Mouse (Mus musculus) embryonic facial prominence, embryonic 10.5 days (tissue): ENCODE measurements at regions not wholly inside any gene's neighbourhood (a gene's known extent, or its start where the extent isn't known, plus 50 kb on each side); places are given as distances from the start of the nearest gene placed in this dataset.

Experiments used
- DNase-seq: peaks from one replicate; pipeline ENCODE4 v3.0.0-alpha.2; 2017; ENCODE audit warnings: low spot score
- H3K27ac ChIP-seq: fragments of 300-500 bp; sonication (generic); replicated peaks from 2 replicates; pipeline ENCODE4 v1.5.1; 2016; ENCODE audit warnings: mild to moderate bottlenecking
- H3K27me3 ChIP-seq: fragments of 300-500 bp; sonication (generic); replicated peaks from 2 replicates; pipeline ENCODE4 v1.6.1; 2016; ENCODE audit warnings: low read depth, mild to moderate bottlenecking; ENCODE audit not compliant: poor library complexity, severe bottlenecking
- H3K36me3 ChIP-seq: fragments of 300-500 bp; sonication (generic); replicated peaks from 2 replicates; pipeline ENCODE4 v1.6.1; 2016; ENCODE audit warnings: mild to moderate bottlenecking, moderate library complexity
- H3K4me1 ChIP-seq: fragments of 300-500 bp; sonication (generic); 2 replicates; pipeline ENCODE4 v1.6.1; 2016
- H3K4me3 ChIP-seq: fragments of 300-500 bp; sonication (generic); 2 replicates; pipeline ENCODE4 v1.5.1; 2016; ENCODE audit warnings: mild to moderate bottlenecking, moderate library complexity
- H3K9me3 ChIP-seq: fragments of 300-500 bp; sonication (generic); 2 replicates; pipeline ENCODE4 v1.6.1; 2016; ENCODE audit warnings: mild to moderate bottlenecking
- WGBS: fragments of 180-500 bp; shearing (Covaris S2); methylation state at CpG from one replicate; pipeline ENCODE4 v1.1.7; 2016; 5-methylcytosine and 5-hydroxymethylcytosine counted together

- H3K9me3 ChIP-seq: no peaks in the 10 kb centered on the region
- H3K27me3 ChIP-seq: no peaks in the 10 kb centered on the region
- H3K27ac ChIP-seq: no peak overlapping the region
- H3K4me3 ChIP-seq: no peak overlapping the region
- H3K36me3 ChIP-seq: no peaks in the 10 kb centered on the region; the same call in 1 of the 2 replicates
- DNase-seq: no peak
- H3K4me1 ChIP-seq: peaks cover 34% of the 10 kb centered on the region
- 73% methylated on average over 3 of the region's 3 CpGs for WGBS
Observed at GRCm38 (mm10) chr9:41451738-41452137, 290.2 kb upstream of the Ubash3b start.

DNA sequence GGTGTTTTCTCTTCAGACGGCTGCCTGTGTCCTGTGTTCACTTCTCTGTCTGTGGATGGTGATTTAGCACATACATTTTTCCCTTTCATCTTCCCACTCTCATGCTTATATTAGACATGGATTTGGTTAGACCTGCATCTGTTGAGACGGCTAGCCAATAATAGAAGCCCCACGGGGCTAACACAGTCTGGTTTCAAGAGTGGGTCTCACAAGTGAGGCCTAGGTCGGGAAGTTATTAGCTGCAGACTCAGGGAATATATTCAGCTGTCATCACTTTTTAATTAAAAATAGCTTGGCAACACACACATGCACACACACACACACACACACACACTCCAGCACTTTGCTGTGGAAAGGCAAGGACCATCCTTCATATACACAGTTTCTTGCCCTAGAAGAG is 287.7 kb upstream of the Ubash3b start:
- 75% methylated on average over 4 of the region's 4 CpGs for WGBS
- H3K9me3 ChIP-seq: no peaks in the 10 kb centered on the region
- peaks cover 40% of the 10 kb centered on the region for H3K4me1 ChIP-seq
- H3K27ac ChIP-seq: 0 out of 2 replicates have a peak overlapping the region, but pooled peaks have one; percentile 20
- no peaks in the 10 kb centered on the region for H3K36me3 ChIP-seq
- H3K27me3 ChIP-seq: no peaks in the 10 kb centered on the region
- no peak overlapping the region for H3K4me3 ChIP-seq
- no peak for DNase-seq

DNA sequence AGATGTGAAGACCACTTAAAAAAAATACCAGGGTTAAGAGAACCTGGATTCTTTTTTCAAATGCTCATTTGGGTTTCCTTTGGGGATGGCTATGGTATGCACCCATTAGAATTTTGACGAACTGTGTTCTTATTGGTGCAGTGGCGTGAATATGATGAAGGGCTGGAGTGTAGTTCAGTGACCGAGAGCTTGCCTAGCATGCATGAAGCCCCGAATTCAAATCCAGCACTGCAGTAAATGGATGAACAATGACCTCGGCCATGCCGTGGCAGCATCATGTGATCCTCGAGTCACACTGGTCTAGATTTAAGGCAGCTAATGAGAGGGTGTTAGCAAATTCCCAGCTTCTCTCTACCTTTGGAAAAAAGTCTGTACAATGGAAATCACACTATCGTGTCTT is 286.4 kb upstream of the Ubash3b start:
- WGBS: 85% methylated on average over 8 of the region's 8 CpGs
- Histone ChIP-seq H3K27ac (peak overlapping the region; percentile 90), H3K36me3 (peaks cover under 1% of the 10 kb centered on the region; the same call in 1 of the 2 replicates), H3K4me1 (peaks cover 40% of the 10 kb centered on the region), H3K9me3 (no peaks in the 10 kb centered on the region), H3K4me3 (no peak overlapping the region), H3K27me3 (no peaks in the 10 kb centered on the region)
- no peak for DNase-seq

DNA sequence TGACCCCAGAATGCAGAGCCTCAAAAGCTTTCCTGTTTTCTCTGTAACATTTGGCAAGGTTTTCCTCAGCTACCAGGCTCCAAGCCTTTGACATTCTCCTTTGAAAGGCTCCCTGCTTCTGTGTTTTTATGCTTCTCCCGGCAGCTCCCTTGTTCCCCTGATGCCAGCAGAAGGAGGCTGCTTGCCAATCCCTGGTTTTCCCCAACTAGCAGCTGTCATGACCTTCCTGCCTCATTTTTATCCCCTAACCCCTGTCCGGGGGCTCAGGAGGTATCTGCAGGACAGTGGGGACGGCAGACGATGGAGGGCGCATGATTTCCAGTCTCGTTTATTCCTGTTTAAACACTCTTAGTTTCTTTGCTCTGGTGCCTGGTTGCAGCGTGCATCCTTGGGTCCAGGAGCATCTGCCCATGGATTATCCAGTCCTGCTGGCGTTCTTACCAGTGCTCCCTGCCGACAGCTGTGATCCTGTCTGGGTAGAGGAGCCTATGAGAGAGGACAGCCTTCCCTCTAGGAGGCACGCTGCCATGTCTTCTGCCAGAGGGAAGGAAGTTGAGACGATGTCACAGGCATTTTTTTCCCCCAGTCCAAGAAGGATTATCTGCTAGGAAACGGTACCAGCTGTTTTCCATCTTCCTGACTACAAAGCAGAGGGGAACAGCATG is 285.8 kb upstream of the Ubash3b start:
- DNase-seq: peak; percentile 54
- Histone ChIP-seq H3K4me3 (peak overlapping the region; percentile 30; the same call in 1 of the 2 replicates), H3K27ac (peak overlapping the region; percentile 90), H3K36me3 (peaks cover 3% of the 10 kb centered on the region; the same call in 1 of the 2 replicates), H3K27me3 (no peaks in the 10 kb centered on the region), H3K9me3 (no peaks in the 10 kb centered on the region), H3K4me1 (peaks cover 40% of the 10 kb centered on the region)
- WGBS: 29% methylated on average over 12 of the region's 12 CpGs

DNA sequence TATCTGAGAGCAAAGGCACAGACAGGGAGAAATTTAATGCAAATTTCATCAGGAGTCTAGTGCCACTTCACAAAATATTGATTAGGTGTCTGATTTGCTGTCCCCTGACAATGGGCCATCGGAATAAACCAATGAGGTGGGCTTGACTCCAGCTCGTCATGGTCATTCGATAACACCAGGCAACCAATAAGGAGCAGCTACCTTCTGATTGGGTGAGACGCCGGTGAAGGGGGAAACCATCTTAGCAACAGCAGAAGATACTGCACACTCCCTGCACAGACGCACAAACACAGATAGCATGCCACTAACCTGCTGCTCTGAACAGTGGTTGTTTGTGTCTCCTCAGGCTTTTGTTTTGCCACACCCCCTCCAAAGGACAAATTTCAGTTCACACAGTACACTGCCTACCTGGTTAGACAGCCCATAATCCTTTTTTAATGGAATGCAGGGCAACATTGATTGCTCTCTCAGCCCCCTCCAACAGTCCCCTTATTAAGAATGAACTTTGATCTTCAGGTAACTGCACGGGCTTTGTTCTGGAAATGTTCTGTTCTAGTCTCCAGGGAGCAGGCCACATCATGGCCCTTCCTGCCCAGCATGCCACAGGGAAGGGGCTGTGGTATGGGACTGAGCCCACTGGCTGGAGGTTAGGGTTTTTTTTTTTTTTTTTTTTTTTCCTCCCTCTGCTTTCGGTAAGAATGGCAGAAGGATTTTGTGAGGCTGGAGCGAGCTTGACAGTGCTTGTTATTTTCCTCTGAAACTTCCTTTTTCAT is 285.1 kb upstream of the Ubash3b start:
- Histone ChIP-seq H3K9me3 (no peaks in the 10 kb centered on the region), H3K4me3 (no peak overlapping the region), H3K27me3 (no peaks in the 10 kb centered on the region), H3K27ac (peak overlapping the region; percentile 90), H3K4me1 (peaks cover 36% of the 10 kb centered on the region), H3K36me3 (peaks cover 3% of the 10 kb centered on the region; the same call in 1 of the 2 replicates)
- 65% methylated on average over 9 of the region's 9 CpGs for WGBS
- peak; percentile 29 for DNase-seq

- WGBS: 91% methylated on average over 3 of the region's 3 CpGs
- DNase-seq: no peak
- H3K27ac ChIP-seq: no peak overlapping the region
- H3K4me3 ChIP-seq: no peak overlapping the region
- H3K27me3 ChIP-seq: no peaks in the 10 kb centered on the region
- peaks cover 13% of the 10 kb centered on the region for H3K4me1 ChIP-seq
- peaks cover 26% of the 10 kb centered on the region for H3K36me3 ChIP-seq
- peaks cover 17% of the 10 kb centered on the region for H3K9me3 ChIP-seq
Observed at GRCm38 (mm10) chr9:41442418-41442817, 280.9 kb upstream of the Ubash3b start.

DNA sequence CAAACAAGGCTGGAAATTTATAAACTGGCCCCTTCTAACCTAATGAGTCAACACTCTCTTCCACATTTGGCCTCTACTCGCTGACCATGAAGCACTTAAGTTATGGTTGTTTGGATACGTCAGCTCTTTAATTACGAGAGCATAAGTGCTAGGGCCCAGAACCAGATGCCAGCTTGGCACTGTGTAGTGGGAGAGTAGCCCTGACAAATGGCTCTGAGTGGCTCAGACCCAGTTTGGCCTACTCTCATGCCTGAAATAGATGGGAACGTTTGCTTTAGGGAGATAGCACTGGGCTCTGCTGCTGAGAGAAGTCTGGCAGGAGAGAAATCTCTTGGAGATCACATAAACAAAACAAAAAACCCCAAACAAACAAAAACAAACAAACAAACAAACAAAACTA is 278.5 kb upstream of the Ubash3b start:
- Histone ChIP-seq H3K27ac (no peak overlapping the region), H3K36me3 (peaks cover 34% of the 10 kb centered on the region), H3K4me3 (no peak overlapping the region), H3K9me3 (peaks cover 22% of the 10 kb centered on the region), H3K4me1 (no peaks in the 10 kb centered on the region), H3K27me3 (no peaks in the 10 kb centered on the region)
- 89% methylated on average over 4 of the region's 4 CpGs for WGBS
- no peak for DNase-seq

DNA sequence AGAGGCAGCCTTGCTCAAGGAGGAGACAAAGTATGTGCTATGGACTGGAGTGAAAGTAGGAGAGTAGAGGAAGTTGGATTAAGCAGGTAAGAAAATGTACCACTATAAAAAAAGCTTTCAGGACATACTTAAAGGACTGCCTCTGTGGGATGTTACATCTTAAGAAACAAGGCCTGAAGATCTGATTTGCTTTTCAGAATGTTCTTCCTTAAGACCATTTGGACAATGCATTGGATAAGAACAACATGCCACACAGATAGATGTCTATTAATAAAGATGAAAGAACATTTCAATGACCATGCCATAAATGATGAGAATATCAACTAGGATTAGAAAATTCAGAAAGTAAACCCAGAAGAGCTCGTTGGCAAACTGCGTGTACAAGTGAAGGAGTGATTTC is 276.6 kb upstream of the Ubash3b start:
- no peak for DNase-seq
- 98% methylated on average over 2 of the region's 2 CpGs for WGBS
- peaks cover 34% of the 10 kb centered on the region for H3K36me3 ChIP-seq

GRCm38 (mm10) chr9:41430391-41431343 is 269.2 kb upstream of the Ubash3b start:
- Histone ChIP-seq H3K4me3 (no peak overlapping the region), H3K9me3 (no peaks in the 10 kb centered on the region), H3K27me3 (no peaks in the 10 kb centered on the region), H3K27ac (peak overlapping the region; percentile 24; the same call in 1 of the 2 replicates), H3K36me3 (0 out of 2 replicates have a peak, but pooled peaks cover 2% of the 10 kb centered on the region), H3K4me1 (peaks cover 11% of the 10 kb centered on the region)
- no peak for DNase-seq
- 68% methylated on average over 16 of the region's 16 CpGs for WGBS

More for the DNA sequence above, 276.6 kb upstream of the Ubash3b start:
- Histone ChIP-seq H3K27ac (no peak overlapping the region), H3K9me3 (peaks cover 22% of the 10 kb centered on the region), H3K4me1 (no peaks in the 10 kb centered on the region), H3K27me3 (no peaks in the 10 kb centered on the region), H3K4me3 (no peak overlapping the region)

- H3K9me3 ChIP-seq: no peaks in the 10 kb centered on the region
- H3K27me3 ChIP-seq: no peaks in the 10 kb centered on the region
- no peak overlapping the region for H3K4me3 ChIP-seq
- H3K36me3 ChIP-seq: 0 out of 2 replicates have a peak, but pooled peaks cover 2% of the 10 kb centered on the region
- H3K4me1 ChIP-seq: peaks cover 11% of the 10 kb centered on the region
- no peak overlapping the region for H3K27ac ChIP-seq
- no peak for DNase-seq
- WGBS: 76% methylated on average over 10 of the region's 10 CpGs
Observed at GRCm38 (mm10) chr9:41429711-41430390, 268.4 kb upstream of the Ubash3b start.

DNA sequence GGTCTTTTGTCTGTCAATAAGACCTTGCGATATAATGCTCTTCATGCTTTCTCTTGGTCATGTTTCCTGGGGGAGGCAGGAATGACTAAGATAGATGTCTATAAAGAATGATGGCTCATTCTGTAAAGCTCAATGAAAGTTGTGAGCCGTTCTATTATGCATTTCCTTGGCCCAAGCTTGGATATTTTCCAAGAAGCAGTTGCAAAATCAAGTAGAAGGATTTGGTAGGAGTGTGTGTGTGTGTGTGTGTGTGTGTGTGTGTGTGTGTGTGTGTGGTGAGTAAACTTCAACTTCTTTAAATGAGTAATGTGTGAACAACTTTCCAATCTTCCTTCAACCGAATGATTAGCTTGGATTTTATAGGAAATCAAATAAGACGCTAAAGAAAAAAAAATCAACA is 267.7 kb upstream of the Ubash3b start:
- Histone ChIP-seq H3K4me1 (peaks cover 11% of the 10 kb centered on the region), H3K9me3 (no peaks in the 10 kb centered on the region), H3K36me3 (0 out of 2 replicates have a peak, but pooled peaks cover 2% of the 10 kb centered on the region), H3K27ac (no peak overlapping the region), H3K27me3 (no peaks in the 10 kb centered on the region), H3K4me3 (no peak overlapping the region)
- WGBS: 93% methylated on average over 4 of the region's 4 CpGs
- no peak for DNase-seq

DNA sequence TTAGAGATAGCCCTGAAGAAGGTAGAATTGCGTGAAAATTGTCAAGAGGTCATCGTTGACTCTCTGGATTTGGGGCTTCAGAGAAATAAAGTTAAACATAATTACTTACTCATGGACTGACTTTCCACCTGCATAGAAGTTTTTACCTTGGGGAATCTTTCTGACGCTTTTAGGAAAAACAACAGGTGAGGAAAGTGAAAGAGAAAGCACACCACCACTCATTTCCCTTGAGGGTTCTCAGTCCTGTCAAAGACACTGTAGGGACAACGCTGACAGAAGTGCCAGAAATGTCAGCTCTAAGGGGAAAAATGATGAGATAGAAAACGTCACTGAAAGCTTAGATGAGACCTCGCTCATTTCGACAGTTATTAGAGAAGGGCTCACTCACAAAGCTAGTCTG is 265.2 kb upstream of the Ubash3b start:
- no peak overlapping the region for H3K4me3 ChIP-seq
- 89% methylated on average over 7 of the region's 7 CpGs for WGBS
- no peak overlapping the region for H3K27ac ChIP-seq
- H3K9me3 ChIP-seq: no peaks in the 10 kb centered on the region
- H3K4me1 ChIP-seq: peaks cover 11% of the 10 kb centered on the region
- no peaks in the 10 kb centered on the region for H3K27me3 ChIP-seq
- no peaks in the 10 kb centered on the region for H3K36me3 ChIP-seq
- no peak for DNase-seq
